Mouse (Mus musculus): ENCODE results near the gene Mllt10. TPM values are rescaled to one million over a fixed set of nuclear protein-coding genes. Genes with fewer than 3 reads are reported as not detected.

The Mllt10 gene
- polyA plus RNA-seq (2012; rRNA removed), result 52.7 and 59.4 TPM in 2 replicates
- 33.4 and 38.0 TPM in 2 replicates for polyA plus RNA-seq (2014; fragmentation: Nextera tagmentation; extraction: Ambion mirVana)

DNA sequence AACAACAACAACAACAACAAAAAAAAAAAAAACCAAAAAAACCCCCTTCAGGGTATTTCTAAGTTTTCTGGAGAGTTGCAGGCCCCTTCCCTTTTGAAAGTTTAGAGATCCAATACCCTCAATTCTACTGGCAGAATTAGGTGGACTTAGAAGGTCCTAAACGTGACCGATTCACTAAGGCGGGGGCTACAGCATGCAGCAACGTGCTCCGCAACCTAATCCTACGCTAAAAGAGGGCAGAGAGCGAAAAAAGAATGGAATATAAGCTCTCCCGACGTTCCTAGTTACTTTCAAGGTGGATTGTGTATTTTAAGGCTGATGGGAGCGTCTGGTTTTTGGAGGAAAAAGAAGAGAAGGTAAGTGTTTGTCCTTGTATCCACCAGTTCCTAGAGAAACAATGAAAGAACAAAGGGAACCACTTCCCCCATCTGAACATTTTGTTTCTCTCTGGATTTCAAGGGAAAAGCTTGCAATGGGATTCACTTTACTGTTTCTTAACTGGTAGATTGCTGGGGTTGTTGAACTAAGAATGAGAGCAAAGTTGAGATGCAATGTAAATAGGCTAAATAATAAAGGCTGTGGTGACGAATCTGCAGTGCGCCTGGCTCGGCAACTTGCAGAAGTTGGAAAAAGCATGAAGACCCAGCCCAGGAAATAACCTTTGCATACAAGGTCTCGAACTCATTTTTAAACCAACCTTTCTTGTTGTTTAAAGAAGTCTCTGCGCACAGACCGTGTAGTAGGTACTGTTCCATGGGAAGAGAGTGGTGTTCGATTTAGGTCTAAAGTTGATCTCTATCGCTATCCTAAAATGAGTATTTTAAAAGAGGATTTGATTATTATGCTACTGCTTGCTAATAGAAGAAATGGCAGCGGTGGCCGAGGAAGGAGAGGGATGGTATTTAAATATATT is at the start of gene Mllt10:
Gene Mllt10 (plus strand): TSS at position 222 of the 913 bp plus-strand sequence.
- no peaks in the 10 kb centered on the region for H3K36me3 ChIP-seq (ENCODE audit: control insufficient read depth, insufficient read depth, low read length)
- peaks cover 24% of the 10 kb centered on the region for H3K4me1 ChIP-seq (ENCODE audit: control insufficient read depth, insufficient read depth, low read length)
- peak within 1 kb of the TSS; percentile 89 for H3K9ac ChIP-seq (ENCODE audit: low read depth, low read length, severe bottlenecking)
- peak within 1 kb of the TSS; percentile 99 for H3K27ac ChIP-seq (replicated peaks; ENCODE audit: low read depth, low read length)
- H3K4me2 ChIP-seq (replicated peaks; ENCODE audit: low read depth, low read length, severe bottlenecking), result peak within 1 kb of the TSS; percentile 97
- H3K27me3 ChIP-seq (ENCODE audit: control insufficient read depth, insufficient read depth, low read length), result no peaks in the 10 kb centered on the region
- H3K9me3 ChIP-seq (ENCODE audit: control insufficient read depth, low read length), result no peaks in the 10 kb centered on the region
- ATAC-seq (ENCODE audit: low FRiP score, low read depth), result no peak
- WGBS, result 3% methylated on average over 20 of the region's 20 CpGs
- H3K4me3 ChIP-seq (replicated peaks; ENCODE audit: low read length), result peak within 1 kb of the TSS; percentile 50
- DNase-seq (ENCODE audit: low spot score), result no peak
- no peak for TF ChIP-seq POLR2A (IDR thresholded peaks at IDR 0.05; ENCODE audit: borderline replicate concordance, extremely low read depth, insufficient read depth, insufficient read length)

DNA sequence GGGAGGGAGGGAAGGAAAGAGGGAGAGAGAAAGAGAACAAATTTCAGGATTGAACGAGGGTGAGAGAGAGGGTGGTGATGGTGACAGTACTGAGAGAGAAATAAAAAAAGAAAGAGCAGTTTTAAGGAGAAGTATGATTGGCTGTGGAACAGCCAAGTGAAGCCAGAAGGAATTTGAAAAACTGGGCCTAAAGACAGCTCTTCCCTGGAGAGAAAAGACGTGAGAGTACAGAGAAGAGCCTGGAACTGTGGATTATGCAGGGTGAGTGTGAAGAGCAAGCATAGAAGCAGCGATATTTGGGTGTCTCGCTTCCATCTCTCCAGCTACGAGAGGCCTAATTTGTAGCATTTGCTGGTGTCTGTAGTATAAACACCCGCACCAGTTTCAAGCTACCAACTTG is 43.8 kb upstream of the Mllt10 start:
- Histone ChIP-seq H3K27me3 (ENCODE audit: control insufficient read depth, insufficient read depth, low read length) (no peaks in the 10 kb centered on the region), H3K36me3 (ENCODE audit: control insufficient read depth, insufficient read depth, low read length) (no peaks in the 10 kb centered on the region), H3K27ac (replicated peaks; ENCODE audit: low read depth, low read length) (no peak overlapping the region), H3K4me2 (replicated peaks; ENCODE audit: low read depth, low read length, severe bottlenecking) (no peak overlapping the region), H3K9ac (ENCODE audit: low read depth, low read length, severe bottlenecking) (no peak overlapping the region), H3K4me1 (ENCODE audit: control insufficient read depth, insufficient read depth, low read length) (no peaks in the 10 kb centered on the region), H3K9me3 (ENCODE audit: control insufficient read depth, low read length) (no peaks in the 10 kb centered on the region), H3K4me3 (replicated peaks; ENCODE audit: low read length) (no peak overlapping the region)
- TF ChIP-seq POLR2A (IDR thresholded peaks at IDR 0.05; ENCODE audit: borderline replicate concordance, extremely low read depth, insufficient read depth, insufficient read length), result no peak
- DNase-seq (ENCODE audit: low spot score) (no peak), ATAC-seq (ENCODE audit: low FRiP score, low read depth) (no peak)
- WGBS, result 88% methylated on average over 6 of the region's 6 CpGs

DNA sequence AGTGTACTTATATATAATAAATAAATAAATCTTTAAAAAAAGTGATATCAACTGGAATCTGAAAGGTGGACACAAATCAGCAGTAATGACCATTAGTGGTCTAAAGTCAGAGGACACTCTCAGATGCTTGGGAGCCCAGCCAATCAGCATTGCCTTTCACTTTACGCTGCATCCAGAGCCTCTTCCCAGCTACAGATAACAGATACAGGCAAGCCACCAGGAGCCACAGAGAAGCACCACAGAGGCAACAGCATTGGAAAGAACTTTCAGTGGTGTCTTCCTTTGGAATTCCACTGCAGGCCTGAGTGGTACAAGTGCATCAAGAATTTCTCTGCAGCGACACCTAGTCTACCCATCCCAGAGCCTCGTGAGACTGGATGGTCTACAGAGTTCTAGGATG is 42.2 kb upstream of the Mllt10 start:
- Histone ChIP-seq H3K4me1 (ENCODE audit: control insufficient read depth, insufficient read depth, low read length) (no peaks in the 10 kb centered on the region), H3K27me3 (ENCODE audit: control insufficient read depth, insufficient read depth, low read length) (no peaks in the 10 kb centered on the region), H3K4me3 (replicated peaks; ENCODE audit: low read length) (no peak overlapping the region), H3K36me3 (ENCODE audit: control insufficient read depth, insufficient read depth, low read length) (no peaks in the 10 kb centered on the region), H3K9ac (ENCODE audit: low read depth, low read length, severe bottlenecking) (no peak overlapping the region), H3K9me3 (ENCODE audit: control insufficient read depth, low read length) (no peaks in the 10 kb centered on the region), H3K27ac (replicated peaks; ENCODE audit: low read depth, low read length) (no peak overlapping the region), H3K4me2 (replicated peaks; ENCODE audit: low read depth, low read length, severe bottlenecking) (no peak overlapping the region)
- no peak for TF ChIP-seq POLR2A (IDR thresholded peaks at IDR 0.05; ENCODE audit: borderline replicate concordance, extremely low read depth, insufficient read depth, insufficient read length)
- DNase-seq (ENCODE audit: low spot score) (no peak), ATAC-seq (ENCODE audit: low FRiP score, low read depth) (no peak)
- 86% methylated on average over 3 of the region's 3 CpGs for WGBS

DNA sequence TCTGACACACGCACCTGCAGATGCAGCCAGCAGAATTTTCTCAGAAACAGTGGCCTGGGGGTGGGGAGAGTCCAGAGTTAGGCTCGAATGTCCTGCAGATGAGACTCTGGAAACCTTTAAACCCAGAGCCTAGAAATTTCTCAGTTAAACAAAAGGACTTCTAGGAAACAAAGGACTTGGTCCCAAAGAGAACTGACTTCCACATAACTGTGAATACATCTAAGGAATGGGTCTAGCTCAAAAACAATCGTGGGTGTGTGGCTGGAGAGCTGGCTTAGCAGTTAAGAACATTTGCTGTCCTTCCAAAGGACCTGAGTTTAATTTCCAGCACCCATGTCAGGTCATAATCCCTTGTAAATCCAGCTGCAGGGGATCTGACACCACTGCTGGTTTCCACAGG is 39.5 kb upstream of the Mllt10 start:
- DNase-seq (ENCODE audit: low spot score), result no peak
- no peak for TF ChIP-seq POLR2A (IDR thresholded peaks at IDR 0.05; ENCODE audit: borderline replicate concordance, extremely low read depth, insufficient read depth, insufficient read length)
- no peak for ATAC-seq (ENCODE audit: low FRiP score, low read depth)
- WGBS, result 64% methylated on average over 3 of the region's 3 CpGs
- no peaks in the 10 kb centered on the region for H3K4me1 ChIP-seq (ENCODE audit: control insufficient read depth, insufficient read depth, low read length)
- no peaks in the 10 kb centered on the region for H3K27me3 ChIP-seq (ENCODE audit: control insufficient read depth, insufficient read depth, low read length)
- no peak overlapping the region for H3K9ac ChIP-seq (ENCODE audit: low read depth, low read length, severe bottlenecking)
- H3K36me3 ChIP-seq (ENCODE audit: control insufficient read depth, insufficient read depth, low read length), result no peaks in the 10 kb centered on the region
- no peaks in the 10 kb centered on the region for H3K9me3 ChIP-seq (ENCODE audit: control insufficient read depth, low read length)
- no peak overlapping the region for H3K27ac ChIP-seq (replicated peaks; ENCODE audit: low read depth, low read length)
- H3K4me2 ChIP-seq (replicated peaks; ENCODE audit: low read depth, low read length, severe bottlenecking), result no peak overlapping the region
- no peak overlapping the region for H3K4me3 ChIP-seq (replicated peaks; ENCODE audit: low read length)

DNA sequence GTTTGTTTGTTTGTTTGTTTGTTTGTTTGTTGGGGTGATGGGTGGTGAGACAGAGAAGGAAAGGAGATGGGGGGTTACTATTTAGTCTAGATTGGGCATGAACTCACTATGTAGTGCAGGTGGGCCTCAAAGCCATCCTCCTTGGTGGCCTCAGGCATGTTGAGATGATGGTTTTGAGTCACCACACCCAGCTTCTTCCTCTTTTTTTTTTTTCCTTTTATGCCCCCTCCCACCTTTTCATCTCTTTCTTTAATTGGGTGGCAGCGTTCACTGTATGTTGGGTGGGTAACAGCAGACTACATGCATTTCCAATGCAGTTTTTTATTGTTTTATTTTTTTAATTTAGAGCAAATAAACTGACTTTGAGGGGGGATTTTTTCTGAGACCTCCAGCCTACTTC is 38.4 kb upstream of the Mllt10 start:
- Histone ChIP-seq H3K4me3 (replicated peaks; ENCODE audit: low read length) (no peak overlapping the region), H3K4me2 (replicated peaks; ENCODE audit: low read depth, low read length, severe bottlenecking) (no peak overlapping the region), H3K27ac (replicated peaks; ENCODE audit: low read depth, low read length) (no peak overlapping the region), H3K9me3 (ENCODE audit: control insufficient read depth, low read length) (no peaks in the 10 kb centered on the region), H3K9ac (ENCODE audit: low read depth, low read length, severe bottlenecking) (no peak overlapping the region), H3K36me3 (ENCODE audit: control insufficient read depth, insufficient read depth, low read length) (no peaks in the 10 kb centered on the region), H3K4me1 (ENCODE audit: control insufficient read depth, insufficient read depth, low read length) (no peaks in the 10 kb centered on the region), H3K27me3 (ENCODE audit: control insufficient read depth, insufficient read depth, low read length) (no peaks in the 10 kb centered on the region)
- DNase-seq (ENCODE audit: low spot score) (no peak), ATAC-seq (ENCODE audit: low FRiP score, low read depth) (no peak)
- 89% methylated on average over 1 of the region's 1 CpGs for WGBS
- TF ChIP-seq POLR2A (IDR thresholded peaks at IDR 0.05; ENCODE audit: borderline replicate concordance, extremely low read depth, insufficient read depth, insufficient read length), result no peak
